Mouse (Mus musculus) adipocyte (in vitro differentiated cells): ENCODE data around the gene Bsnd.

Source experiments
- DNase-seq: peaks from one replicate; pipeline ENCODE4 v3.0.0-alpha.2; 2016; ENCODE audit warnings: low spot score

The Bsnd gene

GRCm38 (mm10) chr4:106492116-106492515 is at the start of gene Bsnd:
TSS of gene Bsnd (minus strand) at chr4:106492283.
- no peak for DNase-seq

GRCm38 (mm10) chr4:106541491-106541890 is 49.4 kb upstream of the Bsnd start:
- DNase-seq, result no peak

- DNase-seq, result no peak
These were observed 47.7 kb upstream of the Bsnd start for GRCm38 (mm10) chr4:106539756-106540155.

- DNase-seq, result no peak
These were observed 42.2 kb upstream of the Bsnd start for GRCm38 (mm10) chr4:106534256-106534655.

GRCm38 (mm10) chr4:106533421-106534080 is 41.5 kb upstream of the Bsnd start:
- DNase-seq, result no peak

GRCm38 (mm10) chr4:106530113-106530482 is 38.0 kb upstream of the Bsnd start:
- DNase-seq, result no peak

- peak; percentile 91 for DNase-seq
These were observed 37.5 kb upstream of the Bsnd start for GRCm38 (mm10) chr4:106529375-106530112.

GRCm38 (mm10) chr4:106527856-106528547 is 35.9 kb upstream of the Bsnd start:
- DNase-seq, result no peak

GRCm38 (mm10) chr4:106525001-106525400 is 32.9 kb upstream of the Bsnd start:
- no peak for DNase-seq

GRCm38 (mm10) chr4:106524131-106524530 is 32.0 kb upstream of the Bsnd start:
- DNase-seq, result no peak

- DNase-seq, result no peak
These were observed 30.5 kb upstream of the Bsnd start for GRCm38 (mm10) chr4:106522547-106522946.

- no peak for DNase-seq
These were observed 22.5 kb upstream of the Bsnd start for GRCm38 (mm10) chr4:106514606-106515005.

GRCm38 (mm10) chr4:106509888-106510287 is 17.8 kb upstream of the Bsnd start:
- DNase-seq, result no peak

GRCm38 (mm10) chr4:106505453-106506058 is 13.5 kb upstream of the Bsnd start:
- no peak for DNase-seq

GRCm38 (mm10) chr4:106503578-106503977 is 11.5 kb upstream of the Bsnd start:
- DNase-seq, result no peak

GRCm38 (mm10) chr4:106500066-106500465 is 8.0 kb upstream of the Bsnd start:
- no peak for DNase-seq

GRCm38 (mm10) chr4:106498471-106498844 is 6.4 kb upstream of the Bsnd start:
- DNase-seq, result no peak

- no peak for DNase-seq
These were observed 5.8 kb upstream of the Bsnd start for GRCm38 (mm10) chr4:106497776-106498470.

GRCm38 (mm10) chr4:106496833-106497232 is 4.8 kb upstream of the Bsnd start:
- DNase-seq, result no peak

GRCm38 (mm10) chr4:106493639-106494038 is 1.6 kb upstream of the Bsnd start:
- DNase-seq, result no peak

- DNase-seq, result no peak
These were observed 1.5 kb downstream of the Bsnd start for GRCm38 (mm10) chr4:106490620-106491019.

GRCm38 (mm10) chr4:106483831-106484230 is 8.3 kb downstream of the Bsnd start:
- DNase-seq, result peak; percentile 54
